Mouse (Mus musculus) spleen, postnatal 10 days (tissue): ENCODE results near the gene Naa80.

Experiments
- DNase-seq, 2 experiments: peaks; one replicate each; pipeline ENCODE4 v3.0.0; 2021 to 2022; ENCODE audit warnings: low spot score in 2 of 2

Gene Naa80

GRCm38 (mm10) chr9:107617461-107617860 is 38.8 kb downstream of the Naa80 start:
- DNase-seq, result no peak

GRCm38 (mm10) chr9:107618098-107618497 is 39.4 kb downstream of the Naa80 start:
- no peak for DNase-seq

- DNase-seq, result no peak
Measured at GRCm38 (mm10) chr9:107618778-107619545, 40.3 kb downstream of the Naa80 start.

GRCm38 (mm10) chr9:107619546-107619879 is 40.8 kb downstream of the Naa80 start:
- DNase-seq, result no peak

GRCm38 (mm10) chr9:107620954-107621353 is 42.3 kb downstream of the Naa80 start:
- no peak for DNase-seq

GRCm38 (mm10) chr9:107624539-107624938 is 45.9 kb downstream of the Naa80 start:
- DNase-seq, result no peak

- no peak for DNase-seq
Measured at GRCm38 (mm10) chr9:107624951-107625350, 46.3 kb downstream of the Naa80 start.

- no peak for DNase-seq
Measured at GRCm38 (mm10) chr9:107625351-107626128, 46.9 kb downstream of the Naa80 start.

- no peak for DNase-seq
Measured at GRCm38 (mm10) chr9:107626158-107626843, 47.6 kb downstream of the Naa80 start.

GRCm38 (mm10) chr9:107626844-107627277 is 48.2 kb downstream of the Naa80 start:
- DNase-seq, result peak; percentile 74 to 89

GRCm38 (mm10) chr9:107627387-107628255 is 48.9 kb downstream of the Naa80 start:
- no peak for DNase-seq

- DNase-seq, result peak in 1 of 2 experiments; percentile 78
Measured at GRCm38 (mm10) chr9:107628721-107629410, 50.2 kb downstream of the Naa80 start.

- peak in 1 of 2 experiments; percentile 57 for DNase-seq
Measured at GRCm38 (mm10) chr9:107629411-107629730, 50.7 kb downstream of the Naa80 start.

GRCm38 (mm10) chr9:107629901-107630425 is 51.3 kb downstream of the Naa80 start:
- DNase-seq, result no peak

GRCm38 (mm10) chr9:107630576-107630975 is 51.9 kb downstream of the Naa80 start:
- DNase-seq, result no peak

- DNase-seq, result no peak
Measured at GRCm38 (mm10) chr9:107631311-107631826, 52.7 kb downstream of the Naa80 start.

GRCm38 (mm10) chr9:107631861-107632260 is 53.2 kb downstream of the Naa80 start:
- DNase-seq, result no peak

GRCm38 (mm10) chr9:107632478-107632877 is 53.8 kb downstream of the Naa80 start:
- DNase-seq, result peak; percentile 73 to 86

GRCm38 (mm10) chr9:107633091-107633660 is 54.5 kb downstream of the Naa80 start:
- DNase-seq, result peak; percentile 87 to 89
